Mouse (Mus musculus) cerebellum, adult 2 months (tissue): ENCODE measurements around the gene Cish. TPM values are rescaled to one million over a fixed set of nuclear protein-coding genes. Genes with fewer than 3 reads are reported as not detected.
"Not testable (repeated sequence)": the region's sequence is repeated elsewhere in the genome, so short reads cannot be mapped to it uniquely, and the experiment has no call there.

Source experiments
- DNase-seq, 2 experiments: peaks; one replicate each; pipeline ENCODE4 v3.0.0; 2021
- H3K27ac ChIP-seq: fragments of 200-500 bp; 2 replicates; pipeline ENCODE4 v1.5.1; 2012; ENCODE audit warnings: low read length, control low read depth, inconsistent platforms; ENCODE audit not compliant: insufficient read depth
- H3K27me3 ChIP-seq: fragments of 200-500 bp; 2 replicates; pipeline ENCODE4 v1.6.1; 2012; ENCODE audit warnings: inconsistent platforms, mild to moderate bottlenecking, low read length, moderate library complexity; ENCODE audit not compliant: control insufficient read depth, insufficient read depth
- H3K4me1 ChIP-seq: fragments of 200-500 bp; 2 replicates; pipeline ENCODE4 v1.6.1; 2011; ENCODE audit warnings: low read length; ENCODE audit not compliant: control insufficient read depth, insufficient read depth
- H3K4me3 ChIP-seq: fragments of 200-500 bp; replicated peaks from 2 replicates; pipeline ENCODE3; 2011; ENCODE audit warnings: mild to moderate bottlenecking, low read depth, low read length, control low read depth; ENCODE audit not compliant: insufficient read depth
- CTCF ChIP-seq: fragments of 200-500 bp; IDR thresholded peaks from 2 replicates; pipeline ENCODE4 v1.5.1; 2011; ENCODE audit warnings: low read depth, mild to moderate bottlenecking, control low read depth, low read length, moderate library complexity, borderline replicate concordance; ENCODE audit not compliant: insufficient read depth
- POLR2A ChIP-seq: fragments of 200-500 bp; IDR thresholded peaks from 2 replicates; pipeline ENCODE4 v1.6.1; 2011; ENCODE audit warnings: low read length, control low read depth, borderline replicate concordance; ENCODE audit not compliant: insufficient read depth
- WGBS: fragments of 180-500 bp; shearing (Covaris S2); methylation state at CpG from one replicate; pipeline ENCODE4 v1.1.7; 2018; 5-methylcytosine and 5-hydroxymethylcytosine counted together
- polyA plus RNA-seq: library from polyadenylated mRNA; depleted of rRNA; stranded (reverse); fragments of >200 nt; gene quantifications from 2 replicates; pipeline ENCODE4 v1.2.3, GENCODE M21; 2012

Gene Cish
- polyA plus RNA-seq, 1 experiment = 4.3 TPM

DNA sequence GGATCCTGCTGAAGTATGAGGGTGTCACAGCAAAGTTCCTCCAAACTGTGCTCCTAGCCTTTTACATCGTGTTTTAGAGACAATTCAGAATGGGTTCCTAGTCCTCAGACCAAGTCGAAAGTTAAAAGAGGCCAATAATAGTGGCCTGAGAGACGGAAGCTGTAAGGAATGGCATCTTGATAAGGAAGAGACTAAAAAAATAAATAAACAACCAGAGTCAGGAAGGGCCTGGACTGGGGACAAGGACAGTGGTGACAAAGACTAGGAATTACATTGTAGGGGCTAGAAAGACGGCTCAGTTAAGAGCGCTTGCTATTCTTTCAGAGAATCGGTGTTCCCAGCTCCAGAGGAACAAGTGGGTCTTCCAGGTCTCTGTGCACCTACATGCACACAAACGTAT lies 6.8 kb downstream of the Cish start:
- WGBS = 90% methylated on average over 7 of the region's 7 CpGs
- no peak for DNase-seq
- TF ChIP-seq CTCF (no peak), POLR2A (no peak)

GRCm38 (mm10) chr9:107303121-107303820 lies 7.4 kb downstream of the Cish start:
- no peaks in the 10 kb centered on the region for H3K27me3 ChIP-seq
- TF ChIP-seq CTCF (no peak), POLR2A (no peak)
- H3K27ac ChIP-seq = no peak overlapping the region
- H3K4me1 ChIP-seq = no peaks in the 10 kb centered on the region
- no peak overlapping the region for H3K4me3 ChIP-seq
- DNase-seq = no peak
- 70% methylated on average over 9 of the region's 9 CpGs for WGBS

More for the DNA sequence above, 6.8 kb downstream of the Cish start:
- H3K27me3 ChIP-seq = no peaks in the 10 kb centered on the region
- no peak overlapping the region for H3K27ac ChIP-seq
- H3K4me3 ChIP-seq = no peak overlapping the region
- H3K4me1 ChIP-seq = no peaks in the 10 kb centered on the region

DNA sequence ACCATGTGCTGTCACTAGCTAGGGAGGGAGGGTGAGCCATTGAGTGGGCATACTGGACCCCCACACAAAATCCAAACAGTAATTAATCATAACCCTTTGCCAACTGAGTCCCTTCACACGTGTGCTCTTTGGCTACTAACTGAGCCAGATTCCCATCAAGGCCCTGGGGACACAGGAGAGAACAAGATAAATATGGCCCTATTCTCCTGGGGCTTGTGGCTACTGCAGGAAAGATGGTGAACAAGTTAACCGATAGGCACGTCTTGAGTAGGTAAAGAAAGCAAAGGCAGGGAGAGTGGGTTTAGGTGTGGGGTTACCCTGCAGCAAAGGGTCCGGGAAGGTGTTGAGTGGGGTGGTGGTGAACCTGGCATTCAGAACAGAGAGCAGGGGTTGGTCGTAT lies 8.1 kb downstream of the Cish start:
- TF ChIP-seq POLR2A (no peak), CTCF (no peak)
- H3K27ac ChIP-seq = no peak overlapping the region
- H3K27me3 ChIP-seq = no peaks in the 10 kb centered on the region
- no peak for DNase-seq
- no peaks in the 10 kb centered on the region for H3K4me1 ChIP-seq
- no peak overlapping the region for H3K4me3 ChIP-seq
- 76% methylated on average over 5 of the region's 5 CpGs for WGBS

- no peak for TF ChIP-seq POLR2A
- TF ChIP-seq CTCF = no peak
- 95% methylated on average over 3 of the region's 3 CpGs for WGBS
- DNase-seq = no peak
- no peak overlapping the region for H3K27ac ChIP-seq
- H3K4me3 ChIP-seq = no peak overlapping the region
- H3K4me1 ChIP-seq = no peaks in the 10 kb centered on the region
- H3K27me3 ChIP-seq = no peaks in the 10 kb centered on the region
Observed at GRCm38 (mm10) chr9:107304383-107304782, 8.6 kb downstream of the Cish start.

- Histone ChIP-seq H3K27ac (no peak overlapping the region), H3K4me3 (no peak overlapping the region), H3K27me3 (no peaks in the 10 kb centered on the region), H3K4me1 (no peaks in the 10 kb centered on the region)
- WGBS = 91% methylated on average over 4 of the region's 4 CpGs
- TF ChIP-seq CTCF (no peak), POLR2A (no peak)
- DNase-seq = no peak
Observed at GRCm38 (mm10) chr9:107305012-107305411, 9.2 kb downstream of the Cish start.

DNA sequence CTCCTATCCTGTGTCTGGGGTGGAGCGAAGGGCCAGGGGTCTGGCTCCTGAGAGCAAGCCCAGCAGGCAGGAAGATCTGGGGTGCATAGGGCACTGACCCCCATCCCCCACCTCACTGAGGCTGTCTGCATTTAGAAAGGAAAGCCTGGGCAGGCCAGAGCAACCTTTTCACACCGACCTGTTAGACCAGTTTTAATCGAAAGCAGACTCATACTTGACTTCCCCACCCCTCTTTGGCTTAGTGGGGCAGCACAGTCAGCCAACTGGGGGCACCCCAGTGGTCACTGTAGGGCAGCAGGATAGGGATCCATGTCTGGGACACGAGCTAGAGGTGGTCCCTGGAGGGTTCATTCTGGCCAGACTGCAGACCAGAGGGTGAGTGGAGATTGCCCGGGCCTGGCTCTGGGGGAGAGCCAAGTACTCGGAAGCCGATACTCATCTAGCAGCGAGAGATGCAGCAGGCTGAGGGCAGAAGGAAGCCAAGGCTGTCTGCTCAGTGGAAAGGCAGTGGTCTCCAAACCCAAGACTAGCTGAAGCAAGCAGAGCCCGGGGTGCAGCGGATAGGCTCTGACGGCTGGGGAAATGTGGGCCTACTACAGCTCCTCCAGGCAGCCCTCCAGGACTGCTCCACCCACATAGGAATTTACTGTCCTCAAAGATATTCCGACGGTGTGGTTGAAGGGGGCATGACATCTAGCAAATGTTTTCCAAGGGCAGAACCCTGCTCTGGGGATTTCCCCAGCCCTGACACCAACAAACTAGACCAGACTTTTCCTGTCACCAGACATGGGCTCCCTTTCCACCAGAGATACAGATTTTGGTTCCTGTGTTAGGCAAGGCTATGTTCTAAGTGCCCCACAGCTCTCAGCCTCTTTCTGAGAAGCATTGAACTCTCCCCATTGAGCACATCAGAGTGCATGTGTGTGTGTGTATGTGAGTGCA lies 10.0 kb downstream of the Cish start:
- no peak for TF ChIP-seq POLR2A
- TF ChIP-seq CTCF = no peak
- H3K27me3 ChIP-seq = no peaks in the 10 kb centered on the region
- no peak overlapping the region for H3K4me3 ChIP-seq
- H3K4me1 ChIP-seq = no peaks in the 10 kb centered on the region
- no peak for DNase-seq
- H3K27ac ChIP-seq = no peak overlapping the region
- WGBS = 51% methylated on average over 13 of the region's 13 CpGs

GRCm38 (mm10) chr9:107306673-107307072 lies 10.8 kb downstream of the Cish start:
- not testable (repeated sequence) for H3K27ac ChIP-seq, H3K27me3 ChIP-seq, DNase-seq, H3K4me3 ChIP-seq, H3K4me1 ChIP-seq
- 92% methylated on average over 1 of the region's 1 CpGs for WGBS
